Mouse (Mus musculus): ENCODE measurements around the gene Atp13a2.

Gene Atp13a2

GRCm38 (mm10) chr4:140993846-140994245 is 7.2 kb downstream of the Atp13a2 start:
- DNase-seq (ENCODE audit: inconsistent age in 2 of 2, low spot score in 1 of 2) = no peak

- DNase-seq (ENCODE audit: inconsistent age in 2 of 2, low spot score in 1 of 2) = no peak
These were observed 9.1 kb downstream of the Atp13a2 start for GRCm38 (mm10) chr4:140995811-140996210.

- no peak for DNase-seq (ENCODE audit: inconsistent age in 2 of 2, low spot score in 1 of 2)
These were observed 10.1 kb downstream of the Atp13a2 start for GRCm38 (mm10) chr4:140996812-140997211.

GRCm38 (mm10) chr4:141005983-141006382 is 19.3 kb downstream of the Atp13a2 start:
- peak; percentile 74 to 84 for DNase-seq (ENCODE audit: inconsistent age in 2 of 2, low spot score in 1 of 2)

- peak; percentile 60 to 74 for DNase-seq (ENCODE audit: inconsistent age in 2 of 2, low spot score in 1 of 2)
These were observed 21.4 kb downstream of the Atp13a2 start for GRCm38 (mm10) chr4:141008028-141008427.

GRCm38 (mm10) chr4:141010118-141010517 is 23.4 kb downstream of the Atp13a2 start, which contains the start of gene Mfap2:
Gene Mfap2 (plus strand): TSS chr4:141010418.
- no peak for DNase-seq (ENCODE audit: inconsistent age in 2 of 2, low spot score in 1 of 2)

GRCm38 (mm10) chr4:141010526-141010925 is 23.9 kb downstream of the Atp13a2 start:
- peak in 1 of 2 experiments; percentile 51 for DNase-seq (ENCODE audit: inconsistent age in 2 of 2, low spot score in 1 of 2)

GRCm38 (mm10) chr4:141010941-141011429 is 24.3 kb downstream of the Atp13a2 start:
- DNase-seq (ENCODE audit: inconsistent age in 2 of 2, low spot score in 1 of 2) = peak in 1 of 2 experiments; percentile 39

- DNase-seq (ENCODE audit: inconsistent age in 2 of 2, low spot score in 1 of 2) = peak in 1 of 2 experiments; percentile 42
These were observed 25.1 kb downstream of the Atp13a2 start for GRCm38 (mm10) chr4:141011556-141012328.

GRCm38 (mm10) chr4:141012558-141012957 is 25.9 kb downstream of the Atp13a2 start:
- no peak for DNase-seq (ENCODE audit: inconsistent age in 2 of 2, low spot score in 1 of 2)

- DNase-seq (ENCODE audit: inconsistent age in 2 of 2, low spot score in 1 of 2) = no peak
These were observed 27.4 kb downstream of the Atp13a2 start for GRCm38 (mm10) chr4:141014114-141014513.

- DNase-seq (ENCODE audit: inconsistent age in 2 of 2, low spot score in 1 of 2) = no peak
These were observed 28.2 kb downstream of the Atp13a2 start for GRCm38 (mm10) chr4:141014856-141015255.

- no peak for DNase-seq (ENCODE audit: inconsistent age in 2 of 2, low spot score in 1 of 2)
These were observed 28.7 kb downstream of the Atp13a2 start for GRCm38 (mm10) chr4:141015356-141015755.

- DNase-seq (ENCODE audit: inconsistent age in 2 of 2, low spot score in 1 of 2) = peak in 1 of 2 experiments; percentile 47
These were observed 29.6 kb downstream of the Atp13a2 start for GRCm38 (mm10) chr4:141016311-141016710.

GRCm38 (mm10) chr4:141017657-141018436 is 31.2 kb downstream of the Atp13a2 start:
- no peak for DNase-seq (ENCODE audit: inconsistent age in 2 of 2, low spot score in 1 of 2)

- DNase-seq (ENCODE audit: inconsistent age in 2 of 2, low spot score in 1 of 2) = no peak
These were observed 33.5 kb downstream of the Atp13a2 start for GRCm38 (mm10) chr4:141020220-141020619.

- DNase-seq (ENCODE audit: inconsistent age in 2 of 2, low spot score in 1 of 2) = no peak
These were observed 34.3 kb downstream of the Atp13a2 start for GRCm38 (mm10) chr4:141020811-141021613.

GRCm38 (mm10) chr4:141021614-141021929 is 34.9 kb downstream of the Atp13a2 start:
- no peak for DNase-seq (ENCODE audit: inconsistent age in 2 of 2, low spot score in 1 of 2)

GRCm38 (mm10) chr4:141024052-141024451 is 37.4 kb downstream of the Atp13a2 start:
- no peak for DNase-seq (ENCODE audit: inconsistent age in 2 of 2, low spot score in 1 of 2)

- DNase-seq (ENCODE audit: inconsistent age in 2 of 2, low spot score in 1 of 2) = no peak
These were observed 38.3 kb downstream of the Atp13a2 start for GRCm38 (mm10) chr4:141024992-141025391.

GRCm38 (mm10) chr4:141030541-141031206 is 44.0 kb downstream of the Atp13a2 start:
- DNase-seq (ENCODE audit: inconsistent age in 2 of 2, low spot score in 1 of 2) = no peak

Data from adrenal gland, adult (tissue).